Mouse (Mus musculus) mouse trophoblast stem cell (cell line): ENCODE data around the gene Mrpl42.

Experiments
- in situ Hi-C, 2 experiments: fragments of 300-500 bp; cut with MseI, MboI; formaldehyde crosslinking; loops; 2 replicates in 1 of 2; 3 replicates in 1 of 2; pipeline ENCODE4 v1.15.1; 2025

The Mrpl42 gene

DNA sequence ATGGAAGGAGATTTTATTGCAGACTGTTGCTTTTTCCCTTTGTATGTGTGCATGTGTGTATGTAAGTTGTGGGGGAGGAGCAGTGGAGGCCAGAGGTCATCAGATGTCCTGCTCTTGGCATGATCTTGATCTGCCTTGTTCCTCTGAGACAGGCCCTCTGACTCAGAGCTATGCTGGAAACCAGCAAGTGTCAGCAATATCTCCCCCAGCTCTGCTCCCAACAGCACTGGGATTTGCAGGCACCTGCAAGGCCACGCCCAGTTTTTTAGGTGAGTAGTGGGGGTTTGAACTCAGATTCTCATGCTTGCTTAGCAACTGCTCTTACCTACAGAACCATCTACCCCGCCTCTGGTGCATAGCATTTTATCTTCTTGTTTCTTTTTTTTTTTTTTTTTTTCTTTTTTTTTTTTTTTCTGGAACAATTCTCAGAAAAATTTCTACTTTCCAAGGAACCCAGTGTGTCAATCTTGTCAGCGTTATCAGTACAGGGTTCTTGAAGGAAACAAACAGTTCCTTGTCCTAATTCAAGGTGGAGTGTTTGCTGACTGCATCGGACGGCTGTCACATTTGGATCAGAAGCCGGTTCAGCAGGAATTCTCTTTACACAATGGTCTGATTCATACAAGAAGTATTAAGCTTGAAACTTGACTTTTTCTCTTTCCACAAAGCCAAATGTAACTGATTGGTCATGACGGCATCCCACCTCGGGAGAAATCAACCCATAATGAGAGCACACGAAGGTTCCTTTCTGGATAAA lies 43.5 kb downstream of the Mrpl42 start:
- in situ Hi-C loops, result no loop called here

DNA sequence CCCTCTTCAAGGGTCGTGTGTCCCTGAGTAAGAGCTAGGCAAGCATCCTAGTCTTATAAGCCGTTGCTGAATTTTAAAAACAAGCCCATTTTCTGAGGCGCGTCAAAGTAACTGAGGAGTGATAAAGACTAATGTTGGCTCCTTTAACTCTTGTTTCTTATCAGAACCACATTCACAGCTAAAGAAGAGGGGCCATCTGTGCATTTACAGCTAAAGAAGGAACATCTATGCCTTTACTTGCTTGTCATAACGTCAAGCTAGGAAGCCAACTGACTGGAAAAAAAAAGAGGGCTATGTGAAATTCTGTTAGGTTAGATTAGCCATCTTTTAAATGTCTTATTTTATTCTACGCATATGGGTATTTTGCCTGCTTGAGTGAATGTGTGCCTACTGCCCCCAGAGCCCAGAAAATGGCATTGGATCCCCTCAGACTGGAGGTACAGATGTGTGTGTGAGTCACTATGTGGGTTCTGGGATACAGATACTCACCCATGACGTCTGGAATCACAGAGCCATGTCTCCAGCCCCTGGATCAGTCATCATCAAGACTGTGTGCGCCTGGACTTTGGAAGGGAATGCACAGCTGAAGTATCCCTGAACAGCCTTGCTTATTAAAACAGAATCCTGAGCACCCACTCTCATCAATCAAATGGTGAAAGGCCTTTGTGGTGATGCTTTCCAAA lies 44.2 kb downstream of the Mrpl42 start:
- in situ Hi-C loops, result no loop called here

DNA sequence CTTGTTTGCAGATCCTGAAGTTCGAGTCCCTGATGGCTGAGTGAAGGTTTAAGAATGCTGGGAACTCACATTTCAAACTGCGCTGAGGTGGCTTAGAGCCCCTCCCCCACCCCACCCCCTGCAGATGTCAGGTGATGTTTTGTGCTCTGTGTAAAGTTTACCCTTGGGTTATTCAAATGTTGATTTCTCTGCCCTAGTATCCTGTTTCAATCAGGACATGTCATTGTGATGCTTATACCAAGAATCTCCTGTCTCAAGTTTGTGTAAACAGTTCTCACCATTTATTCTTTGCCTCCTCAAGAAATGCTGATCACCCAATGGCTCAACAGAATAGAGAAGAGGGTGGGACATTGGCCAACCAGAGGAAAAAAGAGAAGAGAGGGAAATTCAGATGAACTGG lies 45.6 kb downstream of the Mrpl42 start:
- in situ Hi-C loops, result no loop called here

DNA sequence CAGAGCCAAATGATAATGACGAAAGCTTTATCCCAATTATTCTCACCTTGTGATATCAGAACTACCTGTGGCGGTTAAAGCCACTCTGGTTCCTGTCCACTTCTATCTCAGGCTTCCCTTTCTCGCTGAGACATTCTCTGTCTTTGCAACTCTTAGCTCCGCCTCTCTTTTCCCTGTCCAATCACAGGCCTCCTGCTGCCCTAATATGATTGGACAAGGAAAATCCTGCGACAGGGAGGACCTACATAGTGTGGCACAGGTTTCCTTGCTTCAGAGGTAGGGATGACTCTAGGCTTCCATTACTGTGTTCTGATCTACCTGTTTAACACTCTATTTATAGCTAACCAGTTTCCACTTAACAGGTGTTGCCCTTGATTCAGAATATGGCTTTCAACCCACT lies 48.5 kb downstream of the Mrpl42 start:
- in situ Hi-C loops, result no loop called here

DNA sequence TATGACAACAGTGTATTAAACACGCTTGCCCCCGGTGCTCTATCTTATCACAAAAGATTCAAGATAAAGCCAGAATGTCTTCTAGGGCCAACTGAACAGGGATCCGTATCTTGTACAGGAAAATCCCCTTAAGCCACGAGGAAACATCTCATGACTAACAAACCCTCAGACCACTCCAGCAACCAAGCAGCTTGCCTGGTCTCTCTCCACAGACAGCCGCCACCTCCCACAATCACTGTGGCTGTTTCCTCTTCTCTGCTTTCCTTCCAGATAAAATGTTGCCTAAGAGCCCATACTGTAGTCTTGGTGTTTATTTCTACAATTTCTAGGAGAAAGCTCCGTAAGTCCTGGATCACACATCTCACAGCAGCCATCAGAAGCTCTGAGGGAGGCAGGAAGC lies 52.7 kb downstream of the Mrpl42 start:
- in situ Hi-C loops, result loop anchor here in 1 of 2 experiments (25.0 kb wide), 1 partner anchor 462 kb away; no protein-coding TSS in a partner anchor

DNA sequence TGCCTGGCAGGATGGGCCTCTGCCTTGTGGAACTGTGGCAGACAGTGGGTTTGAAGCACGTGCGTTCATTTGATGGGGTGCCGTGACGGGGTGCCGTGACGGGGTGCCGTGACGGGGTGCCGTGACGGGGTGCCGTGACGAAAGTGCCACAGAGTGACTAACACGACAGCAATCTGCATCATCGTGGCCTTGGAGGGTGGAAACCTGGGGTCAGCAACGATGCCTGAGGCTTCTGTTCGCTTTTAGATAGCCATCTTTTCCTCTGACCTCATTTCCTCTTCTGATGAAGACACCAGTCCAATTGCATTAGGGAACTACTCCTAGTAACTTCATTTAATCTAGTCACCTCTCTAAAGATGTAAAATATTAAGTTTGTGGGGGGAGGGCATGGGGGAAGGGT lies 53.8 kb downstream of the Mrpl42 start:
- in situ Hi-C loops, result loop anchor here in 1 of 2 experiments (25.0 kb wide), 1 partner anchor 461 kb away; no protein-coding TSS in a partner anchor

DNA sequence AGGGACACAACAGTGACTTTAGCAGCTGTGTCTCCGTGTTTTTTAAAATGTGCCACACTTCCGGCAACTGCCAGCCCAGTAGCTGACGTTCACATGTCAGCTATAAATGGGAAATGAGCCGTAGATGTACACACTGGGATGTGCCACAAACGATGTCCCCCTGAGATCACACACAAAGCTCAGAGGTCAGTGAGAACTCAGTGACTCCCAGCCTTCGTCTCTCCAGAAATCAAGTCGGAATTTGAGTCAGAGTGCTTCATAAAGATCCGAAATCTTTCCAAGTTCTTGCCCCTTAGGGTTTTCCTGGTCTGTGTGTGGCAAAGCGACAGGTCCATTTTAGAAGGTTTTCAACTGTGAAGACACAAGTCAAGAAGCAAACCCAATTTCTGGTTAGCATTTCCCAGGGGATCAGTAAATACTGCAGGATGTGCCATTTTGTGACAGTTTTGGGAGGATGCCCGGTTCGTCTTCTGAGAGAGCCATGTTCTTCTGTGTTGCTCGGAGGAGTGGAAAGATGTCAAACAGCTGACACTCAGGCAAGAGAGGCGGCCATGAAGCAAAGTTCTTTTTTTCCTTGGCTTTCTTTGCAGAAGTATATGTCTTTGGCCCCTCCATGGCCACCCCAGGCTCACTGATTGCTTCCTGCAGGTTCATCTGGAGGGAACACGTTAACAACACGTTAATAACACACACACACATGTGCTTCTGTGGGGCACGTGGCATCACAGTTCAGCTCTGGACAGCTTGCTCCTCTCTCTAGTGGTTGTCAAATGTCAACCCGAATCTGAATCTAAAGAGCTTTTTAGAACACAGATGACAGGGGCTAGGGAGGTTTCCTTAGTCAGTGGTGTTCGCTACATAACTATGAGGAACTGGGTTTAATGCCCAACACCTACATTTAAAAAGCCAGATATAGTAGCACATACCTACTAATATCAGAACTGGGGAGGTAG lies 56.4 kb downstream of the Mrpl42 start:
- in situ Hi-C loops, result loop anchor here in 1 of 2 experiments (25.0 kb wide), 1 partner anchor 458 kb away; no protein-coding TSS in a partner anchor

DNA sequence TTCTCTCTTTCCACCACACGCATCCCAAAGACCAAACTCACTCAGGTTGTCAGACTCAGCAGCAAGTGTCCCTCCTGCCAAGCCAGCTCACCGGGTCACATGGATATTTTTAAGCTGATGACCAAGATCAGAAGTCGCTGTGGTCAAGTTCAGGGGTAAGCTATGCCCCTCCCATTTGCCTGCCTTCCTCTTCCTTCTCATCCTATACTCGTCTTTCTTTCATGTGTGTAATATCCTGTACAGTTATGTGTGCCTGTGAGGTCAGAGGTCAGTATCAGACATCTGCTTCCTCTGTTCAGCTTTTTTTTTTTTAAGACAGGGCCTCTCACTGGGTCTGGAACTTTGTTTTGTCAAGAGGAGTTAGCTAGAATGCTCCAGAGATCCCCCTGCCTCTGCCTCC lies 59.4 kb downstream of the Mrpl42 start:
- in situ Hi-C loops, result loop anchor here in 1 of 2 experiments (25.0 kb wide), 1 partner anchor 455 kb away; no protein-coding TSS in a partner anchor

DNA sequence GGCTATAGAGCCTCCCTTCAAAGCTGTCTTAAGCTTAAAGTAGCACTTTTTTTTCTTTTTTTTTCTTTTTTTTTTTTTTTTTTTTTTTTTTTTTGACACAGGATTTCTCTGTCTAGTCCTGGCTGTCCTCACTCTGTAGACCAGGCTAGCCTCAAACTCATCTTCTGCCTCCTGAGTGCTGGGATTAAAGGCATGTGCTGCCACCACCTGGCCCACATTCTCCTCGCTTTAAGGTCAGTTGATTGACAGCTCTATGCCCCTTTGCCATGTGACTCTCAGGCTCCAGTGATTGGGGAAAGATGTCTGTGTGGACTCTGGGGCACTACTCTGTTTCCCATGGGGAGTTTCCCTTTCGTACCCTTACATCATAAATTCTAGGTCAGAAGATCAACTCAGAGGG lies 61.2 kb downstream of the Mrpl42 start:
- in situ Hi-C loops, result loop anchor here in 1 of 2 experiments (25.0 kb wide), 1 partner anchor 453 kb away; no protein-coding TSS in a partner anchor

DNA sequence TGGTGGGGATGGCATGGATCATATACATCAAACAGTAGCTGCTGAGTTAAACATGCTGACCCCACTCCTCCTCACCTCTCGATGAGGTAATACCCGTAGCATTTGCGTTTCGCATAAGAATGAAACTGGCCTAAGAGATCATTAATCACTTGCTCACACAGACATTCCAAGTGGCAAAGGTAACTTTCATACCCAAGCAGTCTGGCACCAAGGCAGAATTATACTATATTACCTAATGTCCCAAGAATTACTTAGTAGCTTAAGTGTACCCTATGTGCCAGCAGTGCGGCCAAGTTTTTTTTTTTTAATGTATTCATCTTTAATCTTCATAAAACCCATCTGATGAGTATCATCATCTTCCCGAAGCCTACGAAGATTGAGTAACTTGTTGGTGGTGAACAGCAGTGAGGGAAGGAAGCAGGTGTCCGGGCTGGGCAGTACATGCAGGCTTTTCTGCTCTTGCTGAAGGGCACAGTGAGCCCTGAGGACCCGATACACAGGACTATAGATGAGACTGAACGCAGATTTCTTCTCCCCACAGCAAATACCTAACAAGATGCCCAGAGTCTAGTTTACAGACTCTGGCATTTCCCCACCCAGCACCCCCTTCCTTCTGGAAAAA lies 61.9 kb downstream of the Mrpl42 start:
- in situ Hi-C loops, result loop anchor here in 1 of 2 experiments (25.0 kb wide), 1 partner anchor 453 kb away; no protein-coding TSS in a partner anchor

DNA sequence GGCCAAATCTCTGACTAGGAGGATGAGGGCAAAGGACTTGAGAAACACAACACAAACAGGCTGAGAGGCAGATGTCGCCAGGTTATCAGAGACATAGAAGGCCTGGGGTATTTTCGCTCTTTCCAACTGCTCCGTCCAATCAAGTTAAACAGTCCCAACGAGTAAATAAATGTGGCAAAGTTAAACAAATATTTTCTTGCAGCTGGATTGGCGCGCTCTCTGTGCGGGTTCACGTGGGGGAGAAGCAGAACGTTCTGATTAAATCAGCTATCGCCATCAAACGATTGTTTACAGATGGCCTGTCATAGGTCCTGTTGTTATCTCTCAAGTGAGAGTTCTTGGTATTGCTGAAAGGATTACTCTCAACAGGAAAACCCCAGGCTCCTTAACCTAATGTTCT lies 62.8 kb downstream of the Mrpl42 start:
- in situ Hi-C loops, result loop anchor here in 1 of 2 experiments (25.0 kb wide), 1 partner anchor 452 kb away; no protein-coding TSS in a partner anchor
